Mouse (Mus musculus) stomach, embryonic 14.5 days (tissue): ENCODE measurements around the gene Ip6k2. TPM values are rescaled to one million over a fixed set of nuclear protein-coding genes. Genes with fewer than 3 reads are reported as not detected.

Experiments
- ATAC-seq: fragments of 200-750 bp; cut with Nextera tagmentation; 2 replicates; pipeline ENCODE4 v1.8.0; 2017; ENCODE audit warnings: low read depth, moderate TSS enrichment; ENCODE audit not compliant: insufficient number of reproducible peaks, insufficient read depth, low FRiP score
- H3K27ac ChIP-seq: fragments of 300-500 bp; sonication (generic); 2 replicates; pipeline ENCODE4 v1.5.1; 2014; ENCODE audit warnings: mild to moderate bottlenecking, low read length, moderate library complexity, mixed read lengths
- H3K27me3 ChIP-seq: fragments of 300-500 bp; sonication (generic); 2 replicates; pipeline ENCODE4 v1.6.1; 2014; ENCODE audit warnings: low read length, control low read depth, mixed read lengths; ENCODE audit not compliant: control insufficient read depth, insufficient read depth
- H3K36me3 ChIP-seq: fragments of 300-500 bp; sonication (generic); 2 replicates; pipeline ENCODE4 v1.6.1; 2014; ENCODE audit warnings: mild to moderate bottlenecking, control low read depth, low read length, moderate library complexity, mixed read lengths; ENCODE audit not compliant: control insufficient read depth, insufficient read depth
- H3K4me1 ChIP-seq: fragments of 300-500 bp; sonication (generic); 2 replicates; pipeline ENCODE4 v1.6.1; 2014; ENCODE audit warnings: low read length, control low read depth, mixed read lengths; ENCODE audit not compliant: control insufficient read depth, insufficient read depth
- H3K4me2 ChIP-seq: fragments of 300-500 bp; sonication (generic); replicated peaks from 2 replicates; pipeline ENCODE4 v1.6.1; 2014; ENCODE audit warnings: low read depth, low read length, control low read depth
- H3K4me3 ChIP-seq: fragments of 300-500 bp; sonication (generic); 2 replicates; pipeline ENCODE4 v1.5.1; 2014; ENCODE audit warnings: low read depth, low read length, control low read depth
- H3K9ac ChIP-seq: fragments of 300-500 bp; sonication (generic); replicated peaks from 2 replicates; pipeline ENCODE4 v1.6.1; 2014; ENCODE audit warnings: low read depth, mild to moderate bottlenecking, control low read depth, low read length, moderate library complexity, mixed read lengths
- H3K9me3 ChIP-seq: fragments of 300-500 bp; sonication (generic); 2 replicates; pipeline ENCODE4 v1.6.1; 2016; ENCODE audit warnings: low read depth, low read length, control low read depth; ENCODE audit not compliant: control insufficient read depth
- WGBS: fragments of 180-500 bp; shearing (Covaris S2); extraction: QIAGEN DNeasy Blood & Tissue Kit; methylation state at CpG from one replicate; pipeline ENCODE4 v1.1.7; 2014; 5-methylcytosine and 5-hydroxymethylcytosine counted together
- polyA plus RNA-seq: library from polyadenylated mRNA; unstranded; fragments of >200 nt; fragmentation: Nextera tagmentation; extraction: Ambion mirVana; gene quantifications from 2 replicates; pipeline ENCODE4 v1.2.1, GENCODE M21; 2014

Gene Ip6k2
- polyA plus RNA-seq, 1 experiment from 2014 or later, result 123 TPM

DNA sequence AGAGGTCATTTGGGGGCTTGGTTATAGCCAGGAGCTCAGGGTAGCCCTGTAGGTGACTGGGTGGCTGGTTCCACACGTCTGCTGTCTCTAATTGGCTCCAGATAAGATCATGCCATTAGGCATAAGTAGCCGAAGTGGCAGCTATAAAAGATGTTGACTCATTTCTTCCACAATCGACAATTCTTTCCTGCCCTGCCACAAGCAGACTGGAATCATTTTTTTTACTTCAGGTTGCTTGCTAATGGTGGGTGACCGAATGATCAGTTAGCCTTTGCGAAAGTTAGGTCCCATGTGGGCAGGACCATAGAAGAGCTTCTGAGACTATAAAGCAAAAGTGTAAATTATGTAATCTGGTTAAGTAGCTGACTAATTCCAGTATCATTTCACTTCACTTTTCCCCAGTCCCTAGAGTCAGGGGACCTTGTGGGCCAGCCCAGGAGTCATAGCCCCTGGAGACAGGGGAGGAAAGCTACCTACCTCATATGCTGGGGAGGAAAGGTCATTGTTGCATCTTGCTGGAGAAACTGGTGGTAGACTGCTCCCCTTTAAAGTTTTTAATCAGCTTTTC lies 15.0 kb downstream of the Ip6k2 start:
- peaks cover 18% of the 10 kb centered on the region; the same call in 1 of the 2 replicates for H3K4me1 ChIP-seq
- ATAC-seq, result no peak
- no peak overlapping the region for H3K9ac ChIP-seq
- no peak overlapping the region for H3K27ac ChIP-seq
- no peak overlapping the region for H3K4me3 ChIP-seq
- peaks cover 50% of the 10 kb centered on the region for H3K36me3 ChIP-seq
- H3K9me3 ChIP-seq, result no peaks in the 10 kb centered on the region
- H3K4me2 ChIP-seq, result no peak overlapping the region
- H3K27me3 ChIP-seq, result no peaks in the 10 kb centered on the region
- 80% methylated on average over 5 of the region's 5 CpGs for WGBS

DNA sequence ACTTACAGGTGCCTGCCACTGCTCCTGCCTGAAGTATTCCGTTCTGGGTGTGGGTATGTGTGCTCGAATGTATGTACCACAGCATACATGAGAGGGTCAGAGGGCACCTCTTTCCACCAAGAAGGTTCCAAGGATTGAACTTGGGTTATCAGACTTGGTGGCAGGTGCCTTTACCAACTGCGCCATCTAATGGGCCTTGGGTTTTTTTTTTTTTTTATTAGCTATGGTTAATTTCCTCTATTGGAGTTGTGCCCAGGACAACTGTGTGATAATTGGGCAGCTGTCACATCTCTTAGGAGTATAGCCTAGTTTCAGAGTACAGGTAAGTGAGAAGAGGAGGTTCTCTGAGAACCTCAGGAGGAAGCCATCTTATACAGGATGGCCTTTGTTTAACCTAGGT lies 16.0 kb downstream of the Ip6k2 start:
- ATAC-seq, result no peak
- Histone ChIP-seq H3K9ac (no peak overlapping the region), H3K36me3 (peaks cover 55% of the 10 kb centered on the region), H3K9me3 (no peaks in the 10 kb centered on the region), H3K27me3 (no peaks in the 10 kb centered on the region), H3K27ac (no peak overlapping the region), H3K4me3 (no peak overlapping the region), H3K4me1 (peaks cover 15% of the 10 kb centered on the region; the same call in 1 of the 2 replicates), H3K4me2 (no peak overlapping the region)
- WGBS, result 81% methylated on average over 3 of the region's 3 CpGs

DNA sequence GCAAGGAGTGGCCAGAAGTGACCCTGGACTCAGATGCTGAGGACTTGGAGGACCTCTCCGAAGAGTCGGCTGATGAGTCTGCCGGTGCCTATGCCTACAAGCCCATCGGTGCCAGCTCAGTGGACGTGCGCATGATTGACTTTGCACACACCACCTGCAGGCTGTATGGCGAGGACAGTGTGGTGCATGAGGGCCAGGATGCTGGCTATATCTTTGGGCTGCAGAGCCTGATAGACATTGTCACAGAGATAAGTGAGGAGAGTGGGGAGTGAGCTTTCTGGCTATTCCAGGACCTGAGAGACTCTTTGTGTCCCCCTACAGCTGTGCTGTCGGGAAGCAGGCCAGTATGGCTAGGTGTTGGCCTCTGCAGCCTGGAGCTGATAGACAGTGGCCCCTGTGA lies 22.2 kb downstream of the Ip6k2 start:
- H3K27ac ChIP-seq, result no peak overlapping the region

DNA sequence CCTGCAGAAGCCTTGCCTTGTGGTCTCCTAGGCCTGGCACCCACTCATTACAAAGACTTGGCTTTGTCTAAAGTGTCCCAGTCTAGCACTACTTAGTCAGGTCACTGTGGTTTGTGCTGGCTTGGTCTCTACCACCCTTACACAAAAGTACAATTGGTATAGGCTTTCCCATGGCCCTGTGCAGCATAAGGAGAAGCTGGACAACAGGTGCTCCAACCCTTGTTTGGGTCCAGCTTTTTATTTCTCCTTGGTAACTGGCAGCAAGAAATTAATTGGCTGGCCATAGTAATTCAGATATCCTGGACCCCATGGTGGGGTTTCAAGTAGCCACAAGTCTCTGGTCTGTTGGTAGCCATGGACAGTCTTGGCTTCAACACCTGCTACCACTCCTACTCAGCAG lies 22.8 kb downstream of the Ip6k2 start:
- Histone ChIP-seq H3K9ac (no peak overlapping the region), H3K27ac (no peak overlapping the region), H3K27me3 (no peaks in the 10 kb centered on the region), H3K4me2 (no peak overlapping the region), H3K36me3 (peaks cover 33% of the 10 kb centered on the region), H3K4me3 (no peak overlapping the region), H3K9me3 (no peaks in the 10 kb centered on the region), H3K4me1 (peaks cover 16% of the 10 kb centered on the region; the same call in 1 of the 2 replicates)
- ATAC-seq, result no peak

More for the DNA sequence above, 22.2 kb downstream of the Ip6k2 start:
- Histone ChIP-seq H3K9me3 (no peaks in the 10 kb centered on the region), H3K4me3 (no peak overlapping the region), H3K4me2 (no peak overlapping the region), H3K9ac (no peak overlapping the region), H3K27me3 (no peaks in the 10 kb centered on the region), H3K36me3 (peaks cover 38% of the 10 kb centered on the region), H3K4me1 (peaks cover 16% of the 10 kb centered on the region; the same call in 1 of the 2 replicates)
- WGBS, result 82% methylated on average over 8 of the region's 8 CpGs
- ATAC-seq, result no peak

DNA sequence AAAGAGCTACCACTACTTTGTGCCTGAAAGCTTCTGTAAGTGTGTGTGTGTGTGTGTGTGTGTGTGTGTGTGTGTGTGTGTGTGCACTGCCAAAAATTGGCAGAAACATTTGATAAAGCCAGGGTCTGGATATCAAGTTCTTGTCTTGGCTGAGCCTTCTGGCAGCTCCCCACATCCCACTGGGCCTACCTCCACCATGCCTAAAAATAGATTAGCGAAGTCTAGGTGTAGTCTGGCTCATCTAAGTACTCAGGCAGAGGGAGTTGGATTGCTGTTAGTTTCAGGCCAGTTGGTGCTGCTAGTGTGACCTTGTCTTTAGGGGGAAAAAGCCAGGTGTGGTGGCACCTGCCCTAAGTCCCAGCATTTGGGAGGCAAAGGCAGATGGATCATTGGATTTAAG lies 23.2 kb downstream of the Ip6k2 start:
- no peak for ATAC-seq
- H3K36me3 ChIP-seq, result peaks cover 31% of the 10 kb centered on the region
- no peak overlapping the region for H3K4me3 ChIP-seq
- 88% methylated on average over 1 of the region's 1 CpGs for whole genome bisulfite sequencing
- H3K27ac ChIP-seq, result no peak overlapping the region
- H3K4me2 ChIP-seq, result no peak overlapping the region
- no peaks in the 10 kb centered on the region for H3K9me3 ChIP-seq
- H3K27me3 ChIP-seq, result no peaks in the 10 kb centered on the region
- no peak overlapping the region for H3K9ac ChIP-seq
- peaks cover 16% of the 10 kb centered on the region; the same call in 1 of the 2 replicates for H3K4me1 ChIP-seq

DNA sequence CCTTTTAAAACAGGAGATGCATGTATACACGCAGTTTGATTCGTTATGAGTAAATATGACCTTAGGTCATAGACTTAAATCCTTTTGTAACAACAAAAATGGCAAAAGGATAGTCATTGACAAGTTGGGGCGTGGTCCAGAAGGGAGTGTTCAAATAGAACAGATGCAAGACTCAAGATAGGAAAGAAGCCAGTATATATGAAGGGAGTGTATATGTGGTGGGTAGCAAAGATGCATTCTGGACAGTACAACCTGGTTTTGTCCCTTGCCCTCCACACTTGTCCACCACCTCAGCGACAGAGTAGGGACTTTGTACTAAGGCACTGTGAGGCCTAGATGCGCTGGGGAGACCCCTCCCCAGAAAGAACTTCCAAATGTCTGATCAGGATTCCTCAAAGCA lies 24.1 kb downstream of the Ip6k2 start:
- 0 out of 2 replicates have a peak overlapping the region, but pooled peaks have one; percentile 84 for H3K4me2 ChIP-seq
- peaks cover 26% of the 10 kb centered on the region for H3K36me3 ChIP-seq
- no peak overlapping the region for H3K27ac ChIP-seq
- no peak overlapping the region for H3K4me3 ChIP-seq
- ATAC-seq, result no peak; the same call in 1 of the 2 replicates
- H3K4me1 ChIP-seq, result peaks cover 16% of the 10 kb centered on the region; the same call in 1 of the 2 replicates
- 54% methylated on average over 5 of the region's 5 CpGs for WGBS
- H3K27me3 ChIP-seq, result no peaks in the 10 kb centered on the region
- no peak overlapping the region for H3K9ac ChIP-seq
- H3K9me3 ChIP-seq, result no peaks in the 10 kb centered on the region

DNA sequence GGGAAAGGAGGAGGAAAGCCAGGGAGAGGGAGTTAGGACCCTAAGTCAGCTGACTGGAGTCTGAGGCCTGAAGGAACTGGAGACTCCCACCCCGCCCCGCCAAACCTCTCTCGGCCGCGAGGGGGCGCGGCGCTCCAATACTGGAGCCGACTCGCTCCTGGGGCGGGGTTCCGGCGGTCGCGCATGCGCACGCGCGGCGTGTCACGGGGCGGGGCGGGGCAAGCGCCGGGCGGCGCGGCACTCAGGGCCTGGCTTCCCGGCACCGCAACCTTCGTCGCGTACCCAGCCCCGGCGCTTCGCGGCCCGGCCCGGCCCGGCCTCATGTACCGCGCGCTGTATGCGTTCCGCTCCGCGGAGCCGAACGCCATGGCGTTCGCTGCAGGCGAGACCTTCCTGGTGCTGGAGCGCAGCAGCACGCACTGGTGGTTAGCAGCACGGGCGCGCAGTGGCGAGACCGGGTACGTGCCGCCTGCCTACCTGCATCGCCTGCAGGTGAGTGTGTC lies 24.6 kb downstream of the Ip6k2 start, which contains the start of gene Nckipsd:
TSS of gene Nckipsd (plus strand) at position 206 of the 503 bp plus-strand sequence.
- H3K36me3 ChIP-seq, result peaks cover 23% of the 10 kb centered on the region
- peak within 1 kb of the TSS; percentile 73 for H3K9ac ChIP-seq
- H3K27me3 ChIP-seq, result no peaks in the 10 kb centered on the region
- H3K27ac ChIP-seq, result no peak within 1 kb of the TSS
- peak; percentile 89 for ATAC-seq
- H3K4me3 ChIP-seq, result peak within 1 kb of the TSS; percentile 79
- peaks cover 16% of the 10 kb centered on the region; the same call in 1 of the 2 replicates for H3K4me1 ChIP-seq
- under 1% methylated on average over 50 of the region's 62 CpGs for WGBS
- peak within 1 kb of the TSS; percentile 84 for H3K4me2 ChIP-seq
- no peaks in the 10 kb centered on the region for H3K9me3 ChIP-seq

DNA sequence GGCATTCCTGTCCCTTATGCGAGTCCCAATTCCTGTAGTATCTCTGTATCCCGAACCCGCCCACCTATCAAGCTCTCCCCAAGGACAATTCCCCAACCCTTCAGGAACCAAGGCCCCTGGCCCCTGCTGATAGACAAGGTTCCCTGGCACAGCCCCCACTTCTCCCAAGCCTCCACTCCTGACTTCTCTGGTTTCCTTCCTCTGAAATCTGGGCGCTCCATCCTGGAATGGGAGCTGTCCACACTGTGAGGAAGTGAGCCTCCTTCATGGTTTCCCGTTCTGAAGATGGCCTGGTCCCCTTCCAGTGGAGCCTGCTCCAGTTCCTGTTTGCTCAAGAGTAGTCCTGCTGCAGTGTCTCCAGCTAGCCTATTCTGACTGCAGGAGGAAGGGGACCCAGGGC lies 25.6 kb downstream of the Ip6k2 start:
- Histone ChIP-seq H3K36me3 (peaks cover 27% of the 10 kb centered on the region), H3K9ac (no peak overlapping the region; the same call in 1 of the 2 replicates), H3K4me3 (peak overlapping the region; percentile 79), H3K9me3 (no peaks in the 10 kb centered on the region), H3K27me3 (no peaks in the 10 kb centered on the region), H3K4me1 (peaks cover 16% of the 10 kb centered on the region; the same call in 1 of the 2 replicates), H3K4me2 (peak overlapping the region; percentile 84), H3K27ac (0 out of 2 replicates have a peak overlapping the region, but pooled peaks have one; percentile 15)
- no peak for ATAC-seq
- 67% methylated on average over 5 of the region's 5 CpGs for WGBS
